Mouse (Mus musculus) erythroblast, embryonic 14.5 days (primary cell): Measurements from ENCODE around the gene Rgs7.

Source experiments
- GATA1 ChIP-seq: IDR thresholded peaks from 2 replicates; pipeline ENCODE4 v1.6.1; 2012; ENCODE audit warnings: low read length, inconsistent platforms, mixed read lengths
- TAL1 ChIP-seq: IDR thresholded peaks from 3 replicates; pipeline ENCODE4 v1.6.1; 2012; ENCODE audit warnings: low read length, inconsistent platforms, mixed read lengths

DNA sequence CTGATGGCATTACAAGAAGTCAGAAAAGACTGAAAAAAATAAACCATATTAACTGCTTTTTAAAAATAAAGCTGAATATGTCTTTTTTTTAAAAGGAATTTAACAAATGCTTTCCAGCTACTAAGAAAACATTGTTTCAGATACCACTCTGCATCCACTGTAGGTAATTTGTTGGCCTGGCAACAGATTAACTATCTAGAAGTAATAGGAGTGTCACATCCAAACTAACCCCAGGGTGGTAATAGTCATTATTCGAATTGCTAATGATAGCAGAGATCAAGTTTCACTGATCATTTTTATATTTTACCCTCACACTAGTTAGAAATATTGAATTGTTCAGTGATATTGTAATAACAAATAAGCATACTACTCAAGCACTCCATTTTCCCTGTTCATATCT is 232.9 kb downstream of the Rgs7 start:
- no peak for TF ChIP-seq TAL1
- no peak for TF ChIP-seq GATA1
